Mouse (Mus musculus) intestine, embryonic 16.5 days (tissue): Measurements from ENCODE around the gene Lypd6. TPM values are rescaled to one million over a fixed set of nuclear protein-coding genes. Genes with fewer than 3 reads are reported as not detected.

ENCODE experiments used
- ATAC-seq: fragments of 200-750 bp; cut with Nextera tagmentation; 2 replicates; pipeline ENCODE4 v1.8.0; 2017; ENCODE audit warnings: moderate TSS enrichment, moderate library complexity
- H3K27ac ChIP-seq: fragments of 300-500 bp; sonication (generic); 2 replicates; pipeline ENCODE4 v1.5.1; 2014; ENCODE audit warnings: mild to moderate bottlenecking, low read length
- H3K27me3 ChIP-seq: fragments of 300-500 bp; sonication (generic); replicated peaks from 2 replicates; pipeline ENCODE4 v1.6.1; 2014; ENCODE audit warnings: low read length, control low read depth, mixed read lengths; ENCODE audit not compliant: control insufficient read depth, insufficient read depth
- H3K36me3 ChIP-seq: fragments of 300-500 bp; sonication (generic); 2 replicates; pipeline ENCODE4 v1.6.1; 2014; ENCODE audit warnings: low read length, control low read depth; ENCODE audit not compliant: control insufficient read depth, insufficient read depth
- H3K4me1 ChIP-seq: fragments of 300-500 bp; sonication (generic); 2 replicates; pipeline ENCODE4 v1.6.1; 2014; ENCODE audit warnings: low read length, control low read depth, mixed read lengths; ENCODE audit not compliant: control insufficient read depth, insufficient read depth
- H3K4me2 ChIP-seq: fragments of 300-500 bp; sonication (generic); 2 replicates; pipeline ENCODE4 v1.6.1; 2014; ENCODE audit warnings: low read depth, low read length, control low read depth
- H3K4me3 ChIP-seq: fragments of 300-500 bp; sonication (generic); 2 replicates; pipeline ENCODE4 v1.5.1; 2014; ENCODE audit warnings: mild to moderate bottlenecking, low read length
- H3K9ac ChIP-seq: fragments of 300-500 bp; sonication (generic); 2 replicates; pipeline ENCODE4 v1.6.1; 2014; ENCODE audit warnings: low read depth, low read length
- H3K9me3 ChIP-seq: fragments of 300-500 bp; sonication (generic); 2 replicates; pipeline ENCODE4 v1.6.1; 2016; ENCODE audit warnings: low read length, control low read depth; ENCODE audit not compliant: control insufficient read depth
- WGBS: fragments of 180-500 bp; shearing (Covaris S2); extraction: QIAGEN DNeasy Blood & Tissue Kit; methylation state at CpG from one replicate; pipeline ENCODE4 v1.1.7; 2014; 5-methylcytosine and 5-hydroxymethylcytosine counted together
- polyA plus RNA-seq: library from polyadenylated mRNA; unstranded; fragments of >200 nt; fragmentation: Nextera tagmentation; extraction: Ambion mirVana; gene quantifications from 2 replicates; pipeline ENCODE4 v1.2.1, GENCODE M21; 2015

Gene Lypd6
- polyA plus RNA-seq, 1 experiment from 2014 or later: 14.6 TPM

- WGBS: 82% methylated on average over 5 of the region's 5 CpGs
- ATAC-seq: no peak
- H3K4me2 ChIP-seq: no peak overlapping the region
Measured at GRCm38 (mm10) chr2:50123376-50123775, 57.1 kb downstream of the Lypd6 start.

GRCm38 (mm10) chr2:50127513-50128175, 61.4 kb downstream of the Lypd6 start:
- no peak for ATAC-seq
- WGBS: 77% methylated on average over 9 of the region's 9 CpGs
- no peak overlapping the region for H3K4me2 ChIP-seq
- no peaks in the 10 kb centered on the region for H3K9me3 ChIP-seq
- no peak overlapping the region for H3K9ac ChIP-seq
- no peaks in the 10 kb centered on the region for H3K27me3 ChIP-seq
- H3K36me3 ChIP-seq: no peaks in the 10 kb centered on the region
- no peak overlapping the region for H3K27ac ChIP-seq
- no peak overlapping the region for H3K4me3 ChIP-seq
- H3K4me1 ChIP-seq: no peaks in the 10 kb centered on the region

More at GRCm38 (mm10) chr2:50123376-50123775, 57.1 kb downstream of the Lypd6 start:
- no peaks in the 10 kb centered on the region for H3K9me3 ChIP-seq
- no peaks in the 10 kb centered on the region for H3K36me3 ChIP-seq
- H3K27me3 ChIP-seq: no peaks in the 10 kb centered on the region
- no peak overlapping the region for H3K9ac ChIP-seq
- H3K4me1 ChIP-seq: no peaks in the 10 kb centered on the region
- no peak overlapping the region for H3K4me3 ChIP-seq
- H3K27ac ChIP-seq: no peak overlapping the region

GRCm38 (mm10) chr2:50128322-50129277, 62.4 kb downstream of the Lypd6 start:
- ATAC-seq: no peak
- H3K4me3 ChIP-seq: no peak overlapping the region
- no peak overlapping the region for H3K9ac ChIP-seq
- no peaks in the 10 kb centered on the region for H3K9me3 ChIP-seq
- H3K36me3 ChIP-seq: no peaks in the 10 kb centered on the region
- no peaks in the 10 kb centered on the region for H3K27me3 ChIP-seq
- no peak overlapping the region for H3K4me2 ChIP-seq
- no peaks in the 10 kb centered on the region for H3K4me1 ChIP-seq
- 71% methylated on average over 12 of the region's 12 CpGs for WGBS
- H3K27ac ChIP-seq: no peak overlapping the region

DNA sequence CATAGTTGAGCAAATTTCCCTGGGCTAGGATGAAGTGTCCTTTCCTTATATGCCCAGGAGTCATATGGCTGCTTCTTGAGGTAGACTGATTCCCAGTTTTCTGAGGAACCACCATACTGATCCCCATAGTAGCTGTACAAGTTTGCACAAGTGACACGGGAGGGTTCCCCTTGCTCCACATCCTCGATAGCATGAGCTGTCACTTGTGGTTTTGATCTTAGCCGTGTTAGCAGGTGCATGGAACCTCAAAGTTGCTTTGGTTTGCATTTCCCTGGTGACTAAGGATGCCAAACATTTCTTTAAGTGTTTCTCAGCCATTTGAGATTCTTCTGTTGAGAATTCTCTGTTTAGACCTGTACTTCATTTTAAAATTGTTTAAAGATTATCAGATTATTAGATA, 64.4 kb downstream of the Lypd6 start:
- ATAC-seq: no peak
- WGBS: 91% methylated on average over 3 of the region's 3 CpGs

GRCm38 (mm10) chr2:50143672-50144071, 77.4 kb downstream of the Lypd6 start:
- 64% methylated on average over 6 of the region's 6 CpGs for WGBS
- Histone ChIP-seq H3K9me3 (no peaks in the 10 kb centered on the region), H3K27me3 (no peaks in the 10 kb centered on the region), H3K27ac (no peak overlapping the region), H3K9ac (no peak overlapping the region), H3K4me2 (no peak overlapping the region), H3K4me1 (no peaks in the 10 kb centered on the region), H3K36me3 (no peaks in the 10 kb centered on the region), H3K4me3 (no peak overlapping the region)
- peak; percentile 71 for ATAC-seq

More for the DNA sequence above, 64.4 kb downstream of the Lypd6 start:
- Histone ChIP-seq H3K9me3 (no peaks in the 10 kb centered on the region), H3K4me1 (no peaks in the 10 kb centered on the region), H3K9ac (no peak overlapping the region), H3K4me2 (no peak overlapping the region), H3K27me3 (no peaks in the 10 kb centered on the region), H3K27ac (no peak overlapping the region), H3K4me3 (no peak overlapping the region), H3K36me3 (no peaks in the 10 kb centered on the region)

DNA sequence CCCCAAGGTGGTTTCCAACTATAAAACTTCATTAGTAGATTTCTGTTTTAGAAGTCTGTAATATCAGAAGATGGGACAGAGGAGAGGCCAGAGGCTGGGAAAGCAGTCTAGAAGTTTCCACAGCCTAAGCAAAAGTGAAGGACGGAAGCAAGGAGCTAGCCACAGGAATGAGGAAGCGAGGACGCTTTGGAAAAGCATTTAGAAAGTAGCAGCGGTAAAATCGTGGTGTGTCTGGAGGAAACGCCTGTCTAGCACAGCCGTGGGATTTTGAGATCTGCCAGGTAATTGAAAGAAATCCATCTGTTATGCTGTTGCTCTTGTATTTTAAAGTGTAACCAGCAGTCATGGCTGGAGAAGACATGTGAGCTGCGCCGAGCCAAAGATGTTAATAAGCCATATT, 81.1 kb downstream of the Lypd6 start:
- Histone ChIP-seq H3K4me3 (no peak overlapping the region), H3K9me3 (no peaks in the 10 kb centered on the region), H3K4me1 (peaks cover 5% of the 10 kb centered on the region; the same call in 1 of the 2 replicates), H3K36me3 (no peaks in the 10 kb centered on the region), H3K27ac (no peak overlapping the region), H3K4me2 (no peak overlapping the region), H3K27me3 (no peaks in the 10 kb centered on the region), H3K9ac (no peak overlapping the region)
- no peak for ATAC-seq
- WGBS: 81% methylated on average over 9 of the region's 9 CpGs

- Histone ChIP-seq H3K9ac (no peak overlapping the region), H3K4me3 (no peak overlapping the region), H3K27me3 (no peaks in the 10 kb centered on the region), H3K9me3 (no peaks in the 10 kb centered on the region), H3K27ac (peak overlapping the region; percentile 69), H3K4me1 (peaks cover 5% of the 10 kb centered on the region; the same call in 1 of the 2 replicates), H3K36me3 (no peaks in the 10 kb centered on the region), H3K4me2 (peak overlapping the region; percentile 18; the same call in 1 of the 2 replicates)
- WGBS: 52% methylated on average over 6 of the region's 6 CpGs
- ATAC-seq: peak; percentile 86
Measured at GRCm38 (mm10) chr2:50149257-50150202, 83.3 kb downstream of the Lypd6 start.

- H3K9ac ChIP-seq: no peak overlapping the region
- no peaks in the 10 kb centered on the region for H3K27me3 ChIP-seq
- peak overlapping the region; percentile 18; the same call in 1 of the 2 replicates for H3K4me2 ChIP-seq
- WGBS: 65% methylated on average over 7 of the region's 7 CpGs
- no peaks in the 10 kb centered on the region for H3K36me3 ChIP-seq
- ATAC-seq: peak; percentile 83
- no peak overlapping the region for H3K4me3 ChIP-seq
- peaks cover 5% of the 10 kb centered on the region; the same call in 1 of the 2 replicates for H3K4me1 ChIP-seq
- no peaks in the 10 kb centered on the region for H3K9me3 ChIP-seq
- H3K27ac ChIP-seq: peak overlapping the region; percentile 69
Measured at GRCm38 (mm10) chr2:50150203-50150590, 84.0 kb downstream of the Lypd6 start.
